Mouse (Mus musculus) MEL (cell line): ENCODE results near the gene Rims3. TPM values are rescaled to one million over a fixed set of nuclear protein-coding genes. Genes with fewer than 3 reads are reported as not detected.

ENCODE experiments used
- DNase-seq: peaks from one replicate; pipeline ENCODE4 v3.0.0; 2011; ENCODE audit warnings: low read depth, low spot score
- H3K27ac ChIP-seq: 2 replicates; pipeline ENCODE4 v1.5.1; 2012; ENCODE audit warnings: low read depth, mild to moderate bottlenecking, control low read depth, low read length, moderate library complexity; ENCODE audit not compliant: control insufficient read depth
- H3K27me3 ChIP-seq, 2 experiments: fragments of 150-350 bp in 1 of 2; sonication (generic) in 1 of 2; 2 replicates each; pipeline ENCODE4 v1.6.1; 2012; ENCODE audit warnings: low read length in 2 of 2, mild to moderate bottlenecking in 2 of 2, improper control_type of control experiment in 1 of 2, moderate library complexity in 1 of 2; ENCODE audit not compliant: insufficient read depth in 2 of 2, control insufficient read depth in 1 of 2
- H3K36me3 ChIP-seq, 2 experiments: 2 replicates each; pipeline ENCODE4 v1.6.1; 2012 to 2014; ENCODE audit warnings: low read length in 2 of 2, improper control_type of control experiment in 1 of 2, inconsistent platforms in 1 of 2, mild to moderate bottlenecking in 1 of 2; ENCODE audit not compliant: insufficient read depth in 2 of 2, control insufficient read depth in 1 of 2
- H3K4me1 ChIP-seq, 2 experiments: fragments of 150-350 bp in 1 of 2; sonication (generic) in 1 of 2; 2 replicates each; pipeline ENCODE4 v1.6.1; 2012; ENCODE audit warnings: low read length in 2 of 2, improper control_type of control experiment in 1 of 2, mild to moderate bottlenecking in 1 of 2; ENCODE audit not compliant: insufficient read depth in 2 of 2, control insufficient read depth in 1 of 2
- H3K4me3 ChIP-seq, 2 experiments: fragments of 150-350 bp in 1 of 2; sonication (generic) in 1 of 2; 2 replicates each; pipeline ENCODE4 v1.5.1; 2012; ENCODE audit warnings: low read depth in 2 of 2, low read length in 2 of 2, mild to moderate bottlenecking in 2 of 2, moderate library complexity in 2 of 2, control low read depth in 1 of 2, improper control_type of control experiment in 1 of 2; ENCODE audit not compliant: control insufficient read depth in 1 of 2, insufficient read depth in 1 of 2
- H3K79me2 ChIP-seq: 2 replicates; pipeline ENCODE4 v1.6.1; 2012; ENCODE audit warnings: mild to moderate bottlenecking, low read length, moderate library complexity; ENCODE audit not compliant: control insufficient read depth, poor library complexity, insufficient read depth
- H3K9ac ChIP-seq: 2 replicates; pipeline ENCODE4 v1.6.1; 2012; ENCODE audit warnings: low read depth, mild to moderate bottlenecking, control low read depth, low read length, moderate library complexity; ENCODE audit not compliant: control insufficient read depth, poor library complexity, severe bottlenecking
- H3K9me3 ChIP-seq: fragments of 150-350 bp; sonication (generic); replicated peaks from 2 replicates; pipeline ENCODE4 v1.6.1; 2012; ENCODE audit warnings: mild to moderate bottlenecking, low read length, improper control_type of control experiment, moderate library complexity; ENCODE audit not compliant: insufficient read depth
- CHD1 ChIP-seq: IDR thresholded peaks from 2 replicates; pipeline ENCODE4 v1.6.1; 2012; ENCODE audit warnings: low read depth, mild to moderate bottlenecking, inconsistent platforms, low read length, improper control_type of control experiment
- CTCF ChIP-seq, 3 experiments: IDR thresholded peaks in 2 of 3; conservative IDR thresholded peaks in 1 of 3; 2 replicates each; pipeline ENCODE4 v1.5.1; 2011 to 2012; ENCODE audit warnings: low read length in 3 of 3, low read depth in 2 of 3, mild to moderate bottlenecking in 2 of 3, improper control_type of control experiment in 1 of 3, inconsistent platforms in 1 of 3, mixed read lengths in 1 of 3, moderate library complexity in 1 of 3; ENCODE audit not compliant: control insufficient read depth in 1 of 3, insufficient read depth in 1 of 3, poor library complexity in 1 of 3, severe bottlenecking in 1 of 3
- E2F4 ChIP-seq: IDR thresholded peaks from 2 replicates; pipeline ENCODE4 v1.6.1; 2011; ENCODE audit warnings: low read depth, low read length, improper control_type of control experiment, borderline replicate concordance
- EP300 ChIP-seq, 2 experiments: IDR thresholded peaks; 2 replicates each; pipeline ENCODE4 v1.6.1; 2011; ENCODE audit warnings: improper control_type of control experiment in 2 of 2, low read length in 2 of 2, low read depth in 1 of 2, mild to moderate bottlenecking in 1 of 2
- GATA1 ChIP-seq: IDR thresholded peaks from 2 replicates; pipeline ENCODE4 v1.6.1; 2011; ENCODE audit warnings: low read depth, low read length, improper control_type of control experiment
- HCFC1 ChIP-seq: IDR thresholded peaks from 2 replicates; pipeline ENCODE4 v1.6.1; 2012; ENCODE audit warnings: low read depth, mild to moderate bottlenecking, inconsistent platforms, low read length, improper control_type of control experiment, moderate library complexity
- JUND ChIP-seq: IDR thresholded peaks from 2 replicates; pipeline ENCODE4 v1.6.1; 2011; ENCODE audit warnings: low read depth, mild to moderate bottlenecking, improper control_type of control experiment, low read length
- KAT2A ChIP-seq: conservative IDR thresholded peaks from 2 replicates; pipeline ENCODE4 v1.6.1; 2012; ENCODE audit warnings: low read depth, low read length, improper control_type of control experiment, inconsistent platforms
- MAFK ChIP-seq: IDR thresholded peaks from 2 replicates; pipeline ENCODE4 v1.6.1; 2011; ENCODE audit warnings: low read depth, mild to moderate bottlenecking, low read length, improper control_type of control experiment, borderline replicate concordance
- MAX ChIP-seq: IDR thresholded peaks from 2 replicates; pipeline ENCODE4 v1.6.1; 2011; ENCODE audit warnings: low read length, improper control_type of control experiment
- MEF2A ChIP-seq: IDR thresholded peaks from 2 replicates; pipeline ENCODE4 v1.6.1; 2014; ENCODE audit warnings: low read depth, mild to moderate bottlenecking, inconsistent platforms, low read length, improper control_type of control experiment; ENCODE audit not compliant: poor library complexity, insufficient replicate concordance, severe bottlenecking; ENCODE audit errors: extremely low read depth
- MXI1 ChIP-seq: IDR thresholded peaks from 2 replicates; pipeline ENCODE4 v1.6.1; 2011; ENCODE audit warnings: mild to moderate bottlenecking, low read depth, low read length, improper control_type of control experiment
- MYC ChIP-seq: IDR thresholded peaks from 2 replicates; pipeline ENCODE4 v1.6.1; 2011; ENCODE audit warnings: low read depth, mild to moderate bottlenecking, low read length, improper control_type of control experiment, moderate library complexity
- POLR2A ChIP-seq, 2 experiments: IDR thresholded peaks; 2 replicates each; pipeline ENCODE4 v1.6.1; 2011 to 2012; ENCODE audit warnings: low read length in 2 of 2, mild to moderate bottlenecking in 2 of 2, control low read depth in 1 of 2, improper control_type of control experiment in 1 of 2, low read depth in 1 of 2, moderate library complexity in 1 of 2; ENCODE audit not compliant: control insufficient read depth in 1 of 2, insufficient read depth in 1 of 2, poor library complexity in 1 of 2
- POLR2AphosphoS2 ChIP-seq: IDR thresholded peaks from 2 replicates; pipeline ENCODE4 v1.6.1; 2011; ENCODE audit warnings: low read length, improper control_type of control experiment
- POLR2AphosphoS5 ChIP-seq: IDR thresholded peaks from 2 replicates; pipeline ENCODE4 v1.6.1; 2012; ENCODE audit warnings: low read depth, borderline replicate concordance, mild to moderate bottlenecking, inconsistent platforms, low read length, moderate library complexity, mixed read lengths
- RAD21 ChIP-seq: IDR thresholded peaks from 2 replicates; pipeline ENCODE4 v1.6.1; 2011; ENCODE audit warnings: mild to moderate bottlenecking, low read depth, low read length, improper control_type of control experiment
- SMC3 ChIP-seq: IDR thresholded peaks from 2 replicates; pipeline ENCODE4 v1.6.1; 2011; ENCODE audit warnings: low read depth, low read length, improper control_type of control experiment
- TBP ChIP-seq: IDR thresholded peaks from 2 replicates; pipeline ENCODE4 v1.8.0; 2011; ENCODE audit warnings: low read depth, low read length, improper control_type of control experiment
- TCF12 ChIP-seq: IDR thresholded peaks from 2 replicates; pipeline ENCODE4 v1.6.1; 2014; ENCODE audit warnings: low read depth, mild to moderate bottlenecking, inconsistent platforms, low read length, improper control_type of control experiment, moderate library complexity
- USF1 ChIP-seq: IDR thresholded peaks from 2 replicates; pipeline ENCODE4 v1.6.1; 2014; ENCODE audit warnings: low read depth, mild to moderate bottlenecking, inconsistent platforms, low read length, improper control_type of control experiment, moderate library complexity
- USF2 ChIP-seq, 2 experiments: IDR thresholded peaks; 2 replicates each; pipeline ENCODE4 v1.6.1; 2011 to 2012; ENCODE audit warnings: improper control_type of control experiment in 2 of 2, low read length in 2 of 2, borderline replicate concordance in 1 of 2, inconsistent platforms in 1 of 2, low read depth in 1 of 2, mild to moderate bottlenecking in 1 of 2; ENCODE audit not compliant: insufficient read depth in 1 of 2
- ZC3H11A ChIP-seq: IDR thresholded peaks from 2 replicates; pipeline ENCODE4 v1.6.1; 2012; ENCODE audit warnings: low read depth, mild to moderate bottlenecking, inconsistent platforms, low read length, improper control_type of control experiment
- ZKSCAN1 ChIP-seq: IDR thresholded peaks from 2 replicates; pipeline ENCODE4 v1.6.1; 2012; ENCODE audit warnings: low read depth, mild to moderate bottlenecking, inconsistent platforms, low read length, improper control_type of control experiment, moderate library complexity
- ZMIZ1 ChIP-seq: IDR thresholded peaks from 2 replicates; pipeline ENCODE4 v1.6.1; 2012; ENCODE audit warnings: low read depth, mild to moderate bottlenecking, inconsistent platforms, low read length, improper control_type of control experiment, moderate library complexity
- ZNF384 ChIP-seq: IDR thresholded peaks from 2 replicates; pipeline ENCODE4 v1.6.1; 2012; ENCODE audit warnings: low read depth, mild to moderate bottlenecking, inconsistent platforms, low read length, improper control_type of control experiment
- polyA plus RNA-seq, 2 experiments: library from polyadenylated mRNA; stranded (reverse) in 1 of 2; unstranded in 1 of 2; fragments of >175 nt in 1 of 2; fragments of >200 nt in 1 of 2; gene quantifications; 2 replicates each; pipeline versions ENCODE4 v1.2.1 to v1.2.4; 2012; ENCODE audit warnings: low replicate concordance in 2 of 2, low read depth in 1 of 2; ENCODE audit not compliant: insufficient read length in 2 of 2, insufficient read depth in 1 of 2, missing spikeins in 1 of 2
- total RNA-seq: library from RNA; depleted of rRNA; stranded (reverse); fragments of 300-350 nt; gene quantifications from 2 replicates; pipeline ENCODE4 v1.2.3, GENCODE M21; 2012

Rims3 gene
- total and polyA plus RNA-seq, 3 experiments: 0.07 TPM; not detected in 2

DNA sequence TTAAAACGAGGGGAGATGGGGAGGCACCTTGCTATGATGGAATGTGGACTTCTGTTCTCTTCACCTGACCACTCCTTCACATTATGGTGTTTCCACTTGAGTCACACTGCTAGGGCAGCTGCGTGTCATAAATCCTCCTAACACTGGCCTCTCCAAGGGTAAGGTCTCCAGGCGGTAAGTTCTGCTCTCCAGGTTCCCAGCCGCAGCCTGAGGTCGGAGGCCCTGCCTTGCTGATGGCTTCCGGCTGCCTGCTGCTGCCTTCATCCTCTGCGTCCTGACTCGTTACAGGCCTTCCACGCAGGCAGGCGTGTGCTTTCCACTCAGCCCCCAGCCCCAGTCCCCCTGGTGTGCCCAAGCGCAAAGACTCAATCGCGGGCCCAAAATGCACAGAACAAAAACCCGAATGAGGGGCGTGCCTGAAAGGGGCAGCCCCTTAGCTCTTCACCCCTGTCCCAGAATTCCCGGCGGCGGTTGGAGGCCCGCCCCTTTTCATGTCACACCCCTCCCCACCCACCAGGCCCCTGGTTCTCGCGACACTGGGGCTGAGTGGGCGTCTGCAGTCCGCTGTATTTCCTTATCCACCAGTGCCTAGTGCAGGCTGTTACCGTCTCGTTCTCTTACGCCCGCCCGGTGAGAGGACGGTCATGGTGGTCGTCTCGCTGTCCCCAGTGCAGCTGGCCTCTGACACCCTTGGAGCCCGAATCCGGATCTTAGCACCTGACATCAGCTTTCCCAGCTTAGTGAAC is 70.1 kb downstream of the Rims3 start, which contains the start of gene Exo5 (continued):
- TF ChIP-seq EP300 (IDR thresholded peaks at IDR 0.05; ENCODE audit: low read depth in 1 of 2, low read length in 2 of 2) (0 out of 4 replicates have a peak, but pooled peaks of 1 of the 2 experiments have one; percentile 22), CHD1 (no peak), MYC (no peak), POLR2AphosphoS5 (peak; percentile 88; the same call in 1 of the 2 replicates), ZMIZ1 (peak; percentile 95), MXI1 (peak; percentile 52; the same call in 1 of the 2 replicates), ZKSCAN1 (no peak), CTCF (IDR thresholded peaks at IDR 0.05 in 2 of 3, conservative IDR thresholded peaks at IDR 0.05 in 1 of 3; ENCODE audit: control insufficient read depth in 1 of 3, insufficient read depth in 1 of 3, low read depth in 2 of 3, low read length in 3 of 3, poor library complexity in 1 of 3, severe bottlenecking in 1 of 3) (no peak), MEF2A (no peak), SMC3 (no peak), KAT2A (no peak; the same call in 1 of the 2 replicates), ZC3H11A (no peak), GATA1 (no peak), MAFK (no peak)

DNA sequence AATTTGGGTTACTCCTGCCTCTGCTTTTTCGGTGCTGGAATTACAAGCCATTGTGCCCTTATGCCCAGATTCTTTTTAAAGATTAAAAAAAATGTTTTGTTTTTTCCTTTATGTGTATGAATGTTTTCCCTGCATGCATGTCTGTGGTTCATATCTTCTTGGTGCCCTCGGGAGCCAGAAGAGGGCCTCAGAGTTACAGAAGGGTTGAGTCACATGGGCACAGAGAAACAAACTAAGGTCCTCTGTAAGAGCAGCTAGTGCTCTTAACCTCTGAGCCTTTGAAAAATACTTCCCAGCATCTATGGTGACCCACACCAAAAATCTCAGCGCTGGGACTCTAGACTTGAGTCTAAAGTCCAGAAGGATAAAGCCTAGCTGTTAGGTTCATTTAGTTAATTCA is 70.8 kb downstream of the Rims3 start:
- Histone ChIP-seq H3K79me2 (peaks cover 14% of the 10 kb centered on the region), H3K4me3 (peak overlapping the region; percentile 55 to 94), H3K4me1 (no peaks in the 10 kb centered on the region; a peak in 1 of 4 replicates), H3K27ac (peak overlapping the region; percentile 90), H3K27me3 (no peaks in the 10 kb centered on the region), H3K9ac (peak overlapping the region; percentile 89)
- TF ChIP-seq TCF12 (no peak), MAX (peak; percentile 66; the same call in 1 of the 2 replicates), HCFC1 (no peak), JUND (no peak), POLR2A (IDR thresholded peaks at IDR 0.05; ENCODE audit: control insufficient read depth in 1 of 2, insufficient read depth in 1 of 2, low read depth in 1 of 2, low read length in 2 of 2, poor library complexity in 1 of 2) (no peak), USF1 (peak; percentile 92), MEF2A (no peak), ZC3H11A (peak; percentile 36; the same call in 1 of the 2 replicates), ZNF384 (no peak), CTCF (IDR thresholded peaks at IDR 0.05 in 2 of 3, conservative IDR thresholded peaks at IDR 0.05 in 1 of 3; ENCODE audit: control insufficient read depth in 1 of 3, insufficient read depth in 1 of 3, low read depth in 2 of 3, low read length in 3 of 3, poor library complexity in 1 of 3, severe bottlenecking in 1 of 3) (peak in 2 of 3 experiments; percentile 36 to 58; a peak in 3 of 6 replicates), MAFK (no peak), POLR2AphosphoS2 (no peak), MXI1 (peak; percentile 74), E2F4 (no peak), MYC (no peak), USF2 (IDR thresholded peaks at IDR 0.05; ENCODE audit: borderline replicate concordance in 1 of 2, insufficient read depth in 1 of 2, low read depth in 1 of 2, low read length in 2 of 2) (peak in 1 of 2 experiments; percentile 63; a peak in 1 of 4 replicates), EP300 (IDR thresholded peaks at IDR 0.05; ENCODE audit: low read depth in 1 of 2, low read length in 2 of 2) (no peak), SMC3 (peak; percentile 62), POLR2AphosphoS5 (no peak), TBP (no peak), RAD21 (peak; percentile 47)
- TF ChIP-seq, all 39 proteins: peak for 8
- peak; percentile 80 for DNase-seq
- H3K9me3 ChIP-seq: no peaks in the 10 kb centered on the region
- peaks cover 0 to 7% of the 10 kb centered on the region in 2 experiments; a peak in 2 of 4 replicates for H3K36me3 ChIP-seq
